Mouse (Mus musculus) common myeloid progenitor, adult 5-6 weeks (primary cell): ENCODE results near the gene Bcorl1. TPM values are rescaled to one million over a fixed set of nuclear protein-coding genes. Genes with fewer than 3 reads are reported as not detected.
A peak's percentile ranks its signal among the peaks of the same experiment; 100 is the strongest.
"Not testable (repeated sequence)": the region's sequence is repeated elsewhere in the genome, so short reads cannot be mapped to it uniquely, and the experiment has no call there.

Source experiments
- ATAC-seq: replicated peaks from 2 replicates; pipeline ENCODE4 v1.8.0; 2016; ENCODE audit warnings: low read depth, mild to moderate bottlenecking, moderate TSS enrichment, inconsistent platforms; ENCODE audit not compliant: poor library complexity, severe bottlenecking
- total RNA-seq: library from RNA; stranded (forward); fragments of 200-1000, 187-1606 nt; gene quantifications from 2 replicates; pipeline ENCODE4 v1.2.3, GENCODE M21; 2017

Gene Bcorl1
- total RNA-seq, 1 experiment from 2014 or later, result 13.3 TPM

GRCm38 (mm10) chrX:48436082-48436481 is 94.9 kb downstream of the Bcorl1 start:
- ATAC-seq, result not testable (repeated sequence)

- ATAC-seq, result peak; percentile 57
Measured at GRCm38 (mm10) chrX:48439036-48439435, 97.9 kb downstream of the Bcorl1 start.

GRCm38 (mm10) chrX:48441548-48441947 is 100.4 kb downstream of the Bcorl1 start:
- ATAC-seq, result no peak

GRCm38 (mm10) chrX:48441954-48442353 is 100.8 kb downstream of the Bcorl1 start:
- no peak for ATAC-seq

- ATAC-seq, result peak; percentile 79
Measured at GRCm38 (mm10) chrX:48444677-48445076, 103.5 kb downstream of the Bcorl1 start.

- no peak for ATAC-seq
Measured at GRCm38 (mm10) chrX:48449646-48450045, 108.5 kb downstream of the Bcorl1 start.

- ATAC-seq, result peak; percentile 43; the same call in 1 of the 2 replicates
Measured at GRCm38 (mm10) chrX:48452231-48452890, 111.2 kb downstream of the Bcorl1 start.

GRCm38 (mm10) chrX:48452931-48453673 is 111.9 kb downstream of the Bcorl1 start:
- no peak for ATAC-seq

GRCm38 (mm10) chrX:48453736-48454494 is 112.8 kb downstream of the Bcorl1 start:
- peak; percentile 92 for ATAC-seq

GRCm38 (mm10) chrX:48454495-48454878 is 113.3 kb downstream of the Bcorl1 start:
- no peak for ATAC-seq

GRCm38 (mm10) chrX:48455018-48455417 is 113.9 kb downstream of the Bcorl1 start:
- no peak for ATAC-seq

- ATAC-seq, result no peak
Measured at GRCm38 (mm10) chrX:48456956-48457355, 115.8 kb downstream of the Bcorl1 start.

Other genes with a start within 250 kb of the Bcorl1 start
- not detected in 2 replicates for gene Xpnpep2, start 232.6 kb upstream of the Bcorl1 start, total RNA-seq
- 96.2 and 103 TPM in 2 replicates for gene Sash3, start 194.9 kb upstream of the Bcorl1 start, total RNA-seq
- 6.8 and 8.4 TPM in 2 replicates for gene Zdhhc9, start 132.5 kb upstream of the Bcorl1 start, total RNA-seq
- 92.6 and 103 TPM in 2 replicates for gene Utp14a, start 84.5 kb upstream of the Bcorl1 start, total RNA-seq
- 24.6 and 29.9 TPM in 2 replicates for gene Elf4, start 121.8 kb downstream of the Bcorl1 start, total RNA-seq
- 76.6 and 81.5 TPM in 2 replicates for gene Aifm1, start 172.2 kb downstream of the Bcorl1 start, total RNA-seq
- gene Rab33a, start 177.9 kb downstream of the Bcorl1 start, total RNA-seq, result 1.1 and 1.6 TPM in 2 replicates